Mouse (Mus musculus): ENCODE measurements around the gene Ifna2. TPM values are rescaled to one million over a fixed set of nuclear protein-coding genes. Genes with fewer than 3 reads are reported as not detected.

Gene Ifna2
- polyA plus RNA-seq, 1 experiment from 2014 or later: not detected

DNA sequence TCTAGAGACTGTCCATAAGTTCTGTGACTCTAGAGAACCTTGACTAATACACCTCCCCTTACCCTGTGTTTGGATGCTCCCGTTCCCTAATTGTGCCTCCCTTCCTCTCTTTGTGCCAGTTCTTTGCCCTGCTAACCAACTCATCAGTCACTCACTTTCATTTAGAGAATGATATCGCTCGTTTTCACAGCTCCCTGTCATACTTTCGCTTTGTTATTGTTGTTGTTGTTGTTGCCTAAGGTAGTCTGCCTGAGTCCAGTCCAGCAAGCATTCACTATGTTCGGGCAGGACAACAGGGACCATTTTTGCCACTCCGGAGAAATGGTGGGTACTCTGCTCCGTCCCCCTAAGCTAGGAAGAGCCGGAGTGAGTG is 43.0 kb downstream of the Ifna2 start:
- H3K4me3 ChIP-seq: peak overlapping the region; percentile 38
- H3K27ac ChIP-seq: no peak overlapping the region
- WGBS: 73% methylated on average over 8 of the region's 8 CpGs

DNA sequence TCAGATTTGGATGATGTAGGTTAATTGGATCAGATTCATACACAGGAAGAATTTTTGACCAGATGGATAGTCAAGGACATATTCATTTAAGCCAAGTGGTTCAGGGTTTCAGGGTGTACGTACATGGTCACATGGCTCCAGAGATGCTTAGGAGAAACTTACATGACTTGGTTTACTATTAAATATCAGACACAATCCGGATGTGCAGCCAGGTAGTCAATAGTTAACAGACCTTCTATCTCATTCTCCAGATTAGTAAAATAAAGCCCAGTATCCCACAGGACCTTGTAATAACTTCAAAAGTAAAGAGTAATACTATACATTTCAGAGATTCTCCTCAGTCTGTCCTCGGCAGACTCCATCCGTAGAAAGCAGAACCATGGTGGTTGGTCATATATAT is 49.4 kb downstream of the Ifna2 start, which contains the start of gene C87499:
TSS of gene C87499 (minus strand) at position 101 of the 400 bp plus-strand sequence.
- H3K4me3 ChIP-seq: no peak within 1 kb of the TSS
- H3K9me3 ChIP-seq: no peaks in the 10 kb centered on the region
- no peaks in the 10 kb centered on the region for H3K36me3 ChIP-seq
- H3K27me3 ChIP-seq (ENCODE audit: insufficient read depth, poor library complexity, severe bottlenecking): no peaks in the 10 kb centered on the region
- 89% methylated on average over 4 of the region's 4 CpGs for whole genome bisulfite sequencing
- H3K4me1 ChIP-seq (replicated peaks): no peaks in the 10 kb centered on the region
- no peak for DNase-seq (ENCODE audit: low spot score)
- no peak within 1 kb of the TSS for H3K27ac ChIP-seq

More for the DNA sequence above, 43.0 kb downstream of the Ifna2 start:
- no peaks in the 10 kb centered on the region for H3K36me3 ChIP-seq
- no peaks in the 10 kb centered on the region for H3K9me3 ChIP-seq
- H3K27me3 ChIP-seq (ENCODE audit: insufficient read depth, poor library complexity, severe bottlenecking): no peaks in the 10 kb centered on the region
- no peaks in the 10 kb centered on the region for H3K4me1 ChIP-seq (replicated peaks)
- DNase-seq (ENCODE audit: low spot score): no peak

Other genes with a start within 250 kb of the Ifna2 start
- 3.1 and 4.6 TPM in 2 replicates for gene Hacd4, start 245.0 kb downstream of the Ifna2 start, polyA plus RNA-seq (2016; fragmentation: Nextera tagmentation; extraction: Ambion mirVana)
- gene Ifnb1, start 161.1 kb downstream of the Ifna2 start, polyA plus RNA-seq (2016; fragmentation: Nextera tagmentation; extraction: Ambion mirVana): not detected in 2 replicates
- not detected in 2 replicates for gene Ifna15, start 125.7 kb downstream of the Ifna2 start, polyA plus RNA-seq (2016; fragmentation: Nextera tagmentation; extraction: Ambion mirVana)
- not detected in 2 replicates for gene Ifna14, start 112.1 kb downstream of the Ifna2 start, polyA plus RNA-seq (2016; fragmentation: Nextera tagmentation; extraction: Ambion mirVana)
- not detected in 2 replicates for gene Ifna9, start 91.5 kb downstream of the Ifna2 start, polyA plus RNA-seq (2016; fragmentation: Nextera tagmentation; extraction: Ambion mirVana)
- not detected in 2 replicates for gene Ifna12, start 80.5 kb downstream of the Ifna2 start, polyA plus RNA-seq (2016; fragmentation: Nextera tagmentation; extraction: Ambion mirVana)
- gene C87499, start 49.5 kb downstream of the Ifna2 start, polyA plus RNA-seq (2016; fragmentation: Nextera tagmentation; extraction: Ambion mirVana): not detected in 2 replicates
- gene Ifna13, start 39.5 kb downstream of the Ifna2 start, polyA plus RNA-seq (2016; fragmentation: Nextera tagmentation; extraction: Ambion mirVana): not detected in 2 replicates
- not detected in 2 replicates for gene Ifna16, start 7.0 kb downstream of the Ifna2 start, polyA plus RNA-seq (2016; fragmentation: Nextera tagmentation; extraction: Ambion mirVana)
- gene Ifnab, start 7.4 kb upstream of the Ifna2 start, polyA plus RNA-seq (2016; fragmentation: Nextera tagmentation; extraction: Ambion mirVana): not detected in 2 replicates
- gene Gm26566, start 37.9 kb upstream of the Ifna2 start, polyA plus RNA-seq (2016; fragmentation: Nextera tagmentation; extraction: Ambion mirVana): 0.68 and 1.3 TPM in 2 replicates
- gene Klhl9, start 38.6 kb upstream of the Ifna2 start, polyA plus RNA-seq (2016; fragmentation: Nextera tagmentation; extraction: Ambion mirVana): 74.4 and 90.5 TPM in 2 replicates
- not detected in 2 replicates for gene Gm13271, start 71.0 kb upstream of the Ifna2 start, polyA plus RNA-seq (2016; fragmentation: Nextera tagmentation; extraction: Ambion mirVana)
- gene Gm13283, start 76.2 kb upstream of the Ifna2 start, polyA plus RNA-seq (2016; fragmentation: Nextera tagmentation; extraction: Ambion mirVana): 0.34 TPM in 1 of 2 replicates, not detected in the other
- 0.22 TPM in 1 of 2 replicates, not detected in the other for gene Gm13290, start 89.9 kb upstream of the Ifna2 start, polyA plus RNA-seq (2016; fragmentation: Nextera tagmentation; extraction: Ambion mirVana)
- gene Gm13289, start 93.0 kb upstream of the Ifna2 start, polyA plus RNA-seq (2016; fragmentation: Nextera tagmentation; extraction: Ambion mirVana): not detected in 2 replicates
- not detected in 2 replicates for gene Gm13272, start 95.9 kb upstream of the Ifna2 start, polyA plus RNA-seq (2016; fragmentation: Nextera tagmentation; extraction: Ambion mirVana)
- gene Ifnz, start 98.2 kb upstream of the Ifna2 start, polyA plus RNA-seq (2016; fragmentation: Nextera tagmentation; extraction: Ambion mirVana): 0.31 TPM in 1 of 2 replicates, not detected in the other
- gene Gm13276, start 101.8 kb upstream of the Ifna2 start, polyA plus RNA-seq (2016; fragmentation: Nextera tagmentation; extraction: Ambion mirVana): not detected in 2 replicates
- gene Gm13277, start 104.7 kb upstream of the Ifna2 start, polyA plus RNA-seq (2016; fragmentation: Nextera tagmentation; extraction: Ambion mirVana): not detected in 2 replicates
- gene Gm13278, start 107.6 kb upstream of the Ifna2 start, polyA plus RNA-seq (2016; fragmentation: Nextera tagmentation; extraction: Ambion mirVana): not detected in 2 replicates
- gene Gm13275, start 110.6 kb upstream of the Ifna2 start, polyA plus RNA-seq (2016; fragmentation: Nextera tagmentation; extraction: Ambion mirVana): not detected in 2 replicates
- not detected in 2 replicates for gene Gm13279, start 113.5 kb upstream of the Ifna2 start, polyA plus RNA-seq (2016; fragmentation: Nextera tagmentation; extraction: Ambion mirVana)
- gene Gm13285, start 115.8 kb upstream of the Ifna2 start, polyA plus RNA-seq (2016; fragmentation: Nextera tagmentation; extraction: Ambion mirVana): 0.10 and 0.40 TPM in 2 replicates
- gene Gm13287, start 119.3 kb upstream of the Ifna2 start, polyA plus RNA-seq (2016; fragmentation: Nextera tagmentation; extraction: Ambion mirVana): not detected in 2 replicates
- gene Gm13288, start 121.6 kb upstream of the Ifna2 start, polyA plus RNA-seq (2016; fragmentation: Nextera tagmentation; extraction: Ambion mirVana): not detected in 2 replicates
- not detected in 2 replicates for gene Ifna7, start 132.3 kb upstream of the Ifna2 start, polyA plus RNA-seq (2016; fragmentation: Nextera tagmentation; extraction: Ambion mirVana)
- gene Ifna11, start 136.0 kb upstream of the Ifna2 start, polyA plus RNA-seq (2016; fragmentation: Nextera tagmentation; extraction: Ambion mirVana): not detected in 2 replicates
- gene Ifna6, start 143.5 kb upstream of the Ifna2 start, polyA plus RNA-seq (2016; fragmentation: Nextera tagmentation; extraction: Ambion mirVana): not detected in 2 replicates
- not detected in 2 replicates for gene Ifna5, start 151.6 kb upstream of the Ifna2 start, polyA plus RNA-seq (2016; fragmentation: Nextera tagmentation; extraction: Ambion mirVana)
- gene Ifna4, start 157.9 kb upstream of the Ifna2 start, polyA plus RNA-seq (2016; fragmentation: Nextera tagmentation; extraction: Ambion mirVana): not detected in 2 replicates
- not detected in 2 replicates for gene Ifna1, start 166.2 kb upstream of the Ifna2 start, polyA plus RNA-seq (2016; fragmentation: Nextera tagmentation; extraction: Ambion mirVana)
- gene Ifne, start 196.3 kb upstream of the Ifna2 start, polyA plus RNA-seq (2016; fragmentation: Nextera tagmentation; extraction: Ambion mirVana): not detected in 2 replicates